Mouse (Mus musculus) hindbrain, embryonic 14.5 days (tissue): ENCODE results near the gene Rnf128. TPM values are rescaled to one million over a fixed set of nuclear protein-coding genes. Genes with fewer than 3 reads are reported as not detected.
"Not testable (repeated sequence)": the region's sequence is repeated elsewhere in the genome, so short reads cannot be mapped to it uniquely, and the experiment has no call there.

Source experiments
- ATAC-seq: fragments of 200-750 bp; cut with Nextera tagmentation; 2 replicates; pipeline ENCODE4 v1.8.0; 2017; ENCODE audit warnings: moderate number of reproducible peaks, mild to moderate bottlenecking, moderate TSS enrichment, moderate library complexity; ENCODE audit not compliant: low FRiP score
- DNase-seq: peaks from one replicate; pipeline ENCODE4 v3.0.0-alpha.2; 2015; ENCODE audit warnings: low spot score
- H3K27ac ChIP-seq: fragments of 300-500 bp; sonication (generic); 2 replicates; pipeline ENCODE4 v1.5.1; 2014; ENCODE audit warnings: mild to moderate bottlenecking, moderate library complexity
- H3K27me3 ChIP-seq: fragments of 300-500 bp; sonication (generic); 2 replicates; pipeline ENCODE4 v1.6.1; 2014; ENCODE audit warnings: mild to moderate bottlenecking, low read length, mixed read lengths; ENCODE audit not compliant: control insufficient read depth, insufficient read depth
- H3K36me3 ChIP-seq: fragments of 300-500 bp; sonication (generic); replicated peaks from 2 replicates; pipeline ENCODE4 v1.6.1; 2014; ENCODE audit not compliant: control insufficient read depth, insufficient read depth
- H3K4me1 ChIP-seq: fragments of 300-500 bp; sonication (generic); replicated peaks from 2 replicates; pipeline ENCODE4 v1.6.1; 2014; ENCODE audit warnings: antibody characterized with exemption, low read length, mixed read lengths; ENCODE audit not compliant: control insufficient read depth, insufficient read depth
- H3K4me2 ChIP-seq: fragments of 300-500 bp; sonication (generic); replicated peaks from 2 replicates; pipeline ENCODE4 v1.6.1; 2014; ENCODE audit warnings: mild to moderate bottlenecking, moderate library complexity
- H3K4me3 ChIP-seq: fragments of 300-500 bp; sonication (generic); replicated peaks from 2 replicates; pipeline ENCODE4 v1.5.1; 2014; ENCODE audit warnings: mild to moderate bottlenecking, low read length
- H3K9ac ChIP-seq: fragments of 300-500 bp; sonication (generic); 2 replicates; pipeline ENCODE4 v1.6.1; 2014
- H3K9me3 ChIP-seq: fragments of 300-500 bp; sonication (generic); 2 replicates; pipeline ENCODE4 v1.6.1; 2016; ENCODE audit warnings: low read length; ENCODE audit not compliant: control insufficient read depth
- WGBS: fragments of 180-500 bp; shearing (Covaris S2); extraction: QIAGEN DNeasy Blood & Tissue Kit; methylation state at CpG from one replicate; pipeline ENCODE4 v1.1.7; 2014; 5-methylcytosine and 5-hydroxymethylcytosine counted together
- polyA plus RNA-seq: library from polyadenylated mRNA; unstranded; fragments of >200 nt; fragmentation: Nextera tagmentation; extraction: Ambion mirVana; gene quantifications from 2 replicates; pipeline ENCODE4 v1.2.1, GENCODE M21; 2014

Gene Rnf128
- polyA plus RNA-seq, 1 experiment from 2014 or later: 5.3 TPM

- Histone ChIP-seq H3K4me3 (no peak overlapping the region), H3K4me1 (no peaks in the 10 kb centered on the region), H3K4me2 (no peak overlapping the region), H3K9ac (no peak overlapping the region), H3K9me3 (no peaks in the 10 kb centered on the region), H3K27ac (no peak overlapping the region), H3K36me3 (no peaks in the 10 kb centered on the region), H3K27me3 (peaks cover 6% of the 10 kb centered on the region; the same call in 1 of the 2 replicates)
- DNase-seq: no peak
- WGBS: 78% methylated on average over 7 of the region's 7 CpGs
- no peak for ATAC-seq
Measured at GRCm38 (mm10) chrX:139543726-139544125, 19.4 kb upstream of the Rnf128 start.

GRCm38 (mm10) chrX:139550456-139550855 is 12.7 kb upstream of the Rnf128 start:
- ATAC-seq: no peak
- Histone ChIP-seq H3K4me3 (no peak overlapping the region), H3K4me2 (no peak overlapping the region), H3K27me3 (no peaks in the 10 kb centered on the region), H3K36me3 (no peaks in the 10 kb centered on the region), H3K27ac (no peak overlapping the region), H3K9me3 (no peaks in the 10 kb centered on the region), H3K4me1 (no peaks in the 10 kb centered on the region), H3K9ac (no peak overlapping the region)
- DNase-seq: no peak
- 76% methylated on average over 5 of the region's 5 CpGs for WGBS

- no peaks in the 10 kb centered on the region for H3K9me3 ChIP-seq
- H3K9ac ChIP-seq: no peak overlapping the region
- ATAC-seq: no peak
- H3K27ac ChIP-seq: no peak overlapping the region
- DNase-seq: no peak
- H3K4me1 ChIP-seq: no peaks in the 10 kb centered on the region
- 85% methylated on average over 2 of the region's 2 CpGs for WGBS
- H3K36me3 ChIP-seq: no peaks in the 10 kb centered on the region
- no peaks in the 10 kb centered on the region for H3K27me3 ChIP-seq
- H3K4me2 ChIP-seq: no peak overlapping the region
- no peak overlapping the region for H3K4me3 ChIP-seq
Measured at GRCm38 (mm10) chrX:139552090-139552489, 11.0 kb upstream of the Rnf128 start.

- Histone ChIP-seq H3K27me3 (peaks cover 12% of the 10 kb centered on the region; the same call in 1 of the 2 replicates), H3K4me2 (no peak overlapping the region), H3K36me3 (no peaks in the 10 kb centered on the region), H3K9me3 (no peaks in the 10 kb centered on the region), H3K4me3 (no peak overlapping the region), H3K4me1 (no peaks in the 10 kb centered on the region), H3K9ac (no peak overlapping the region), H3K27ac (no peak overlapping the region)
- WGBS: 73% methylated on average over 5 of the region's 5 CpGs
- ATAC-seq (no peak), DNase-seq (no peak)
Measured at GRCm38 (mm10) chrX:139562255-139562924, 726 bp upstream of the Rnf128 start.

- no peak overlapping the region for H3K9ac ChIP-seq
- DNase-seq (no peak), ATAC-seq (no peak)
- 85% methylated on average over 3 of the region's 3 CpGs for WGBS
- H3K9me3 ChIP-seq: no peaks in the 10 kb centered on the region
- 0 out of 2 replicates have a peak, but pooled peaks cover 12% of the 10 kb centered on the region for H3K27me3 ChIP-seq
- no peak overlapping the region for H3K4me3 ChIP-seq
- H3K4me2 ChIP-seq: no peak overlapping the region
- no peaks in the 10 kb centered on the region for H3K4me1 ChIP-seq
- no peaks in the 10 kb centered on the region for H3K36me3 ChIP-seq
- H3K27ac ChIP-seq: no peak overlapping the region
Measured at GRCm38 (mm10) chrX:139570054-139570453, 6.9 kb downstream of the Rnf128 start.

- no peaks in the 10 kb centered on the region for H3K36me3 ChIP-seq
- H3K4me1 ChIP-seq: no peaks in the 10 kb centered on the region
- H3K27ac ChIP-seq: no peak overlapping the region
- WGBS: 75% methylated on average over 6 of the region's 6 CpGs
- H3K4me3 ChIP-seq: no peak overlapping the region
- no peak for DNase-seq
- H3K9me3 ChIP-seq: no peaks in the 10 kb centered on the region
- H3K9ac ChIP-seq: no peak overlapping the region
- ATAC-seq: no peak
- H3K27me3 ChIP-seq: peaks cover 3% of the 10 kb centered on the region; the same call in 1 of the 2 replicates
- H3K4me2 ChIP-seq: no peak overlapping the region
Measured at GRCm38 (mm10) chrX:139578649-139579278, 15.6 kb downstream of the Rnf128 start.

GRCm38 (mm10) chrX:139583616-139584015 is 20.5 kb downstream of the Rnf128 start:
- 59% methylated on average over 4 of the region's 4 CpGs for WGBS
- Histone ChIP-seq H3K4me2 (no peak overlapping the region), H3K9me3 (no peaks in the 10 kb centered on the region), H3K27ac (no peak overlapping the region), H3K27me3 (peaks cover 3% of the 10 kb centered on the region; the same call in 1 of the 2 replicates), H3K4me3 (no peak overlapping the region), H3K4me1 (no peaks in the 10 kb centered on the region), H3K9ac (no peak overlapping the region), H3K36me3 (no peaks in the 10 kb centered on the region)
- ATAC-seq (no peak), DNase-seq (no peak)

- H3K9me3 ChIP-seq, H3K9ac ChIP-seq, H3K27ac ChIP-seq, H3K4me2 ChIP-seq, H3K4me1 ChIP-seq, DNase-seq, H3K27me3 ChIP-seq, H3K36me3 ChIP-seq, H3K4me3 ChIP-seq, ATAC-seq: not testable (repeated sequence)
- 74% methylated on average over 2 of the region's 2 CpGs for WGBS
Measured at GRCm38 (mm10) chrX:139586676-139587075, 23.6 kb downstream of the Rnf128 start.

- Histone ChIP-seq H3K4me2 (no peak overlapping the region), H3K27me3 (no peaks in the 10 kb centered on the region), H3K36me3 (no peaks in the 10 kb centered on the region), H3K27ac (no peak overlapping the region), H3K9me3 (no peaks in the 10 kb centered on the region), H3K9ac (no peak overlapping the region), H3K4me3 (no peak overlapping the region), H3K4me1 (no peaks in the 10 kb centered on the region)
- 85% methylated on average over 6 of the region's 6 CpGs for WGBS
- ATAC-seq (no peak), DNase-seq (no peak)
Measured at GRCm38 (mm10) chrX:139596404-139596803, 33.3 kb downstream of the Rnf128 start.
